Mouse (Mus musculus): ENCODE data around the gene Armh2. TPM values are rescaled to one million over a fixed set of nuclear protein-coding genes. Genes with fewer than 3 reads are reported as not detected.

Armh2 gene
- polyA plus RNA-seq, 1 experiment from 2014 or later: not detected

Other genes starting within 250 kb of the Armh2 start
- 2.1 and 2.7 TPM in 2 replicates for gene Ripor2, start 159.0 kb upstream of the Armh2 start, polyA plus RNA-seq (2015; fragmentation: Nextera tagmentation; extraction: Ambion mirVana)
- 103 and 104 TPM in 2 replicates for gene Gmnn, start 20.7 kb downstream of the Armh2 start, polyA plus RNA-seq (2015; fragmentation: Nextera tagmentation; extraction: Ambion mirVana)
- 14.2 and 17.1 TPM in 2 replicates for gene BC005537, start 60.4 kb downstream of the Armh2 start, polyA plus RNA-seq (2015; fragmentation: Nextera tagmentation; extraction: Ambion mirVana)
- 112 and 121 TPM in 2 replicates for gene Acot13, start 90.3 kb downstream of the Armh2 start, polyA plus RNA-seq (2015; fragmentation: Nextera tagmentation; extraction: Ambion mirVana)
- 62.1 and 62.5 TPM in 2 replicates for gene Tdp2, start 90.4 kb downstream of the Armh2 start, polyA plus RNA-seq (2015; fragmentation: Nextera tagmentation; extraction: Ambion mirVana)
- 0.76 and 1.4 TPM in 2 replicates for gene D130043K22Rik, start 103.9 kb downstream of the Armh2 start, polyA plus RNA-seq (2015; fragmentation: Nextera tagmentation; extraction: Ambion mirVana)
- 8.0 and 8.3 TPM in 2 replicates for gene Aldh5a1, start 196.4 kb downstream of the Armh2 start, polyA plus RNA-seq (2015; fragmentation: Nextera tagmentation; extraction: Ambion mirVana)
- 0.92 and 1.1 TPM in 2 replicates for gene Gpld1, start 201.9 kb downstream of the Armh2 start, polyA plus RNA-seq (2015; fragmentation: Nextera tagmentation; extraction: Ambion mirVana)